Mouse (Mus musculus) myocyte (in vitro differentiated cells): ENCODE data around the gene Glipr1.

Source experiments
- CEBPB ChIP-seq: IDR thresholded peaks from 2 replicates; pipeline ENCODE4 v1.6.1; 2011; ENCODE audit warnings: mild to moderate bottlenecking, moderate library complexity; ENCODE audit not compliant: poor library complexity, insufficient read depth, severe bottlenecking
- E2F4 ChIP-seq: IDR thresholded peaks from one replicate; pipeline ENCODE4 v1.6.1; 2011; ENCODE audit warnings: mild to moderate bottlenecking, control low read depth, moderate library complexity; ENCODE audit not compliant: insufficient read depth
- MAX ChIP-seq: IDR thresholded peaks from one replicate; pipeline ENCODE4 v1.6.1; 2011; ENCODE audit warnings: low read depth, mild to moderate bottlenecking, control low read depth
- MYOD1 ChIP-seq, 3 experiments: IDR thresholded peaks; one replicate each; pipeline ENCODE4 v1.6.1; 2011; ENCODE audit warnings: control low read depth in 2 of 3, low read depth in 2 of 3, mild to moderate bottlenecking in 2 of 3, moderate library complexity in 1 of 3; ENCODE audit not compliant: insufficient read length in 2 of 3, control insufficient read depth in 1 of 3
- POLR2A ChIP-seq: IDR thresholded peaks from one replicate; pipeline ENCODE4 v1.6.1; 2011; ENCODE audit warnings: low read depth, mild to moderate bottlenecking, control low read depth, moderate library complexity; ENCODE audit not compliant: insufficient read length
- POLR2AphosphoS2 ChIP-seq: IDR thresholded peaks from one replicate; pipeline ENCODE4 v1.6.1; 2011; ENCODE audit warnings: low read depth, control low read depth; ENCODE audit not compliant: insufficient read length
- REST ChIP-seq: IDR thresholded peaks from one replicate; pipeline ENCODE4 v1.6.1; 2011; ENCODE audit warnings: mild to moderate bottlenecking, control low read depth, moderate library complexity; ENCODE audit not compliant: insufficient read depth, insufficient read length
- SRF ChIP-seq: IDR thresholded peaks from one replicate; pipeline ENCODE4 v1.6.1; 2011; ENCODE audit warnings: low read depth; ENCODE audit not compliant: control insufficient read depth, insufficient read length
- TCF12 ChIP-seq: IDR thresholded peaks from one replicate; pipeline ENCODE4 v1.6.1; 2011; ENCODE audit warnings: mild to moderate bottlenecking, control low read depth; ENCODE audit not compliant: poor library complexity, insufficient read depth, severe bottlenecking
- TCF3 ChIP-seq: IDR thresholded peaks from one replicate; pipeline ENCODE4 v1.6.1; 2011; ENCODE audit warnings: low read depth, control low read depth; ENCODE audit not compliant: insufficient read length

GRCm38 (mm10) chr10:112051220-112051619 is 48.8 kb upstream of the Glipr1 start:
- TF ChIP-seq TCF12, result no peak
- no peak for TF ChIP-seq POLR2A
- no peak for TF ChIP-seq REST
- TF ChIP-seq SRF, result no peak
- TF ChIP-seq E2F4, result no peak
- no peak for TF ChIP-seq MAX
- TF ChIP-seq MYOD1 (IDR thresholded peaks at IDR 0.05; ENCODE audit: control insufficient read depth in 1 of 3, insufficient read length in 2 of 3, low read depth in 2 of 3), result no peak
- TF ChIP-seq CEBPB, result no peak
- TF ChIP-seq POLR2AphosphoS2, result no peak
- no peak for TF ChIP-seq TCF3
